Mouse (Mus musculus) intestine, embryonic 14.5 days (tissue): Measurements from ENCODE around the gene Abca8b. TPM values are rescaled to one million over a fixed set of nuclear protein-coding genes. Genes with fewer than 3 reads are reported as not detected.

Experiments
- ATAC-seq: fragments of 200-750 bp; cut with Nextera tagmentation; replicated peaks from 2 replicates; pipeline ENCODE4 v1.8.0; 2017; ENCODE audit warnings: low read depth, moderate number of reproducible peaks, moderate TSS enrichment, moderate library complexity; ENCODE audit not compliant: low FRiP score, low TSS enrichment
- DNase-seq: peaks from one replicate; pipeline ENCODE4 v3.0.0-alpha.2; 2018; ENCODE audit warnings: low spot score
- H3K27ac ChIP-seq: fragments of 300-500 bp; sonication (generic); 2 replicates; pipeline ENCODE4 v1.5.1; 2014; ENCODE audit warnings: low read depth, mild to moderate bottlenecking, control low read depth
- H3K27me3 ChIP-seq: fragments of 300-500 bp; sonication (generic); replicated peaks from 2 replicates; pipeline ENCODE4 v1.6.1; 2014; ENCODE audit warnings: low read length, control low read depth; ENCODE audit not compliant: control insufficient read depth, insufficient read depth
- H3K36me3 ChIP-seq: fragments of 300-500 bp; sonication (generic); 2 replicates; pipeline ENCODE4 v1.6.1; 2014; ENCODE audit warnings: low read length, control low read depth; ENCODE audit not compliant: control insufficient read depth, insufficient read depth
- H3K4me1 ChIP-seq: fragments of 300-500 bp; sonication (generic); replicated peaks from 2 replicates; pipeline ENCODE4 v1.6.1; 2014; ENCODE audit warnings: low read length, control low read depth, mixed read lengths; ENCODE audit not compliant: control insufficient read depth, insufficient read depth
- H3K4me2 ChIP-seq: fragments of 300-500 bp; sonication (generic); 2 replicates; pipeline ENCODE4 v1.6.1; 2014; ENCODE audit warnings: low read length
- H3K4me3 ChIP-seq: fragments of 300-500 bp; sonication (generic); 2 replicates; pipeline ENCODE4 v1.5.1; 2014; ENCODE audit warnings: low read depth, low read length, control low read depth, mixed read lengths
- H3K9ac ChIP-seq: fragments of 300-500 bp; sonication (generic); 2 replicates; pipeline ENCODE4 v1.6.1; 2014; ENCODE audit warnings: mild to moderate bottlenecking, low read length
- H3K9me3 ChIP-seq: fragments of 300-500 bp; sonication (generic); 2 replicates; pipeline ENCODE4 v1.6.1; 2016; ENCODE audit warnings: low read length, control low read depth; ENCODE audit not compliant: control insufficient read depth
- WGBS: fragments of 180-500 bp; shearing (Covaris S2); extraction: QIAGEN DNeasy Blood & Tissue Kit; methylation state at CpG from one replicate; pipeline ENCODE4 v1.1.7; 2014; 5-methylcytosine and 5-hydroxymethylcytosine counted together
- polyA plus RNA-seq: library from polyadenylated mRNA; unstranded; fragments of >200 nt; fragmentation: Nextera tagmentation; extraction: Ambion mirVana; gene quantifications from 2 replicates; pipeline ENCODE4 v1.2.1, GENCODE M21; 2014

The Abca8b gene
- polyA plus RNA-seq, 1 experiment from 2014 or later, result 0.92 TPM

GRCm38 (mm10) chr11:109893894-109894804, 101.5 kb downstream of the Abca8b start:
- no peak overlapping the region for H3K4me3 ChIP-seq
- no peaks in the 10 kb centered on the region for H3K4me1 ChIP-seq
- H3K27ac ChIP-seq, result no peak overlapping the region
- WGBS, result 67% methylated on average over 3 of the region's 3 CpGs
- no peaks in the 10 kb centered on the region for H3K27me3 ChIP-seq
- DNase-seq (no peak), ATAC-seq (no peak)
- H3K9me3 ChIP-seq, result no peaks in the 10 kb centered on the region
- no peaks in the 10 kb centered on the region for H3K36me3 ChIP-seq
- no peak overlapping the region for H3K9ac ChIP-seq
- H3K4me2 ChIP-seq, result no peak overlapping the region

GRCm38 (mm10) chr11:109891989-109892386, 103.7 kb downstream of the Abca8b start:
- ATAC-seq, result no peak
- WGBS, result 67% methylated on average over 4 of the region's 4 CpGs

GRCm38 (mm10) chr11:109891371-109891988, 104.2 kb downstream of the Abca8b start:
- 82% methylated on average over 8 of the region's 8 CpGs for WGBS

More at GRCm38 (mm10) chr11:109891989-109892386, 103.7 kb downstream of the Abca8b start:
- Histone ChIP-seq H3K9ac (no peak overlapping the region), H3K4me1 (no peaks in the 10 kb centered on the region), H3K9me3 (no peaks in the 10 kb centered on the region), H3K4me3 (no peak overlapping the region), H3K27me3 (no peaks in the 10 kb centered on the region), H3K27ac (no peak overlapping the region), H3K36me3 (no peaks in the 10 kb centered on the region), H3K4me2 (no peak overlapping the region)
- DNase-seq, result no peak

GRCm38 (mm10) chr11:109889595-109889994, 106.0 kb downstream of the Abca8b start:
- ATAC-seq, result no peak
- Histone ChIP-seq H3K36me3 (no peaks in the 10 kb centered on the region), H3K4me3 (no peak overlapping the region), H3K27me3 (no peaks in the 10 kb centered on the region), H3K27ac (no peak overlapping the region), H3K9me3 (no peaks in the 10 kb centered on the region), H3K4me2 (no peak overlapping the region), H3K4me1 (no peaks in the 10 kb centered on the region), H3K9ac (no peak overlapping the region)
- WGBS, result 93% methylated on average over 4 of the region's 4 CpGs
- DNase-seq, result no peak

More at GRCm38 (mm10) chr11:109891371-109891988, 104.2 kb downstream of the Abca8b start:
- no peaks in the 10 kb centered on the region for H3K27me3 ChIP-seq
- no peaks in the 10 kb centered on the region for H3K36me3 ChIP-seq
- H3K4me1 ChIP-seq, result no peaks in the 10 kb centered on the region
- no peak overlapping the region for H3K4me3 ChIP-seq
- no peak overlapping the region for H3K4me2 ChIP-seq
- no peak overlapping the region for H3K9ac ChIP-seq
- no peaks in the 10 kb centered on the region for H3K9me3 ChIP-seq
- DNase-seq (no peak), ATAC-seq (no peak)
- no peak overlapping the region for H3K27ac ChIP-seq

GRCm38 (mm10) chr11:109886757-109887156, 108.9 kb downstream of the Abca8b start:
- H3K27ac ChIP-seq, result no peak overlapping the region
- ATAC-seq, result no peak
- no peaks in the 10 kb centered on the region for H3K4me1 ChIP-seq
- no peaks in the 10 kb centered on the region for H3K27me3 ChIP-seq
- no peak overlapping the region for H3K9ac ChIP-seq
- no peak for DNase-seq
- no peaks in the 10 kb centered on the region for H3K9me3 ChIP-seq
- no peaks in the 10 kb centered on the region for H3K36me3 ChIP-seq
- WGBS, result 94% methylated on average over 4 of the region's 4 CpGs
- H3K4me3 ChIP-seq, result no peak overlapping the region
- H3K4me2 ChIP-seq, result no peak overlapping the region

GRCm38 (mm10) chr11:109885521-109885920, 110.1 kb downstream of the Abca8b start:
- Histone ChIP-seq H3K9ac (no peak overlapping the region), H3K4me2 (no peak overlapping the region), H3K4me3 (no peak overlapping the region), H3K9me3 (no peaks in the 10 kb centered on the region), H3K27ac (no peak overlapping the region), H3K4me1 (no peaks in the 10 kb centered on the region), H3K36me3 (no peaks in the 10 kb centered on the region), H3K27me3 (no peaks in the 10 kb centered on the region)
- DNase-seq (no peak), ATAC-seq (no peak)
- 83% methylated on average over 3 of the region's 3 CpGs for WGBS

GRCm38 (mm10) chr11:109884801-109885200, 110.8 kb downstream of the Abca8b start:
- H3K9ac ChIP-seq, result no peak overlapping the region
- no peak overlapping the region for H3K27ac ChIP-seq
- no peak overlapping the region for H3K4me2 ChIP-seq
- no peak overlapping the region for H3K4me3 ChIP-seq
- 49% methylated on average over 4 of the region's 4 CpGs for WGBS
- no peaks in the 10 kb centered on the region for H3K27me3 ChIP-seq
- H3K4me1 ChIP-seq, result no peaks in the 10 kb centered on the region
- ATAC-seq (no peak), DNase-seq (no peak)
- H3K9me3 ChIP-seq, result no peaks in the 10 kb centered on the region
- no peaks in the 10 kb centered on the region for H3K36me3 ChIP-seq

- H3K9me3 ChIP-seq, result no peaks in the 10 kb centered on the region
- no peaks in the 10 kb centered on the region for H3K36me3 ChIP-seq
- WGBS, result 65% methylated on average over 3 of the region's 3 CpGs
- H3K4me3 ChIP-seq, result no peak overlapping the region
- DNase-seq, result no peak
- H3K4me2 ChIP-seq, result no peak overlapping the region
- no peaks in the 10 kb centered on the region for H3K27me3 ChIP-seq
- H3K4me1 ChIP-seq, result no peaks in the 10 kb centered on the region
- no peak for ATAC-seq
- H3K27ac ChIP-seq, result no peak overlapping the region
- no peak overlapping the region for H3K9ac ChIP-seq
Measured at GRCm38 (mm10) chr11:109884126-109884525, 111.5 kb downstream of the Abca8b start.
